Mouse (Mus musculus) small intestine, adult 2 months (tissue): ENCODE measurements around the gene Brf1.

Experiments
- CTCF ChIP-seq: fragments of 200-500 bp; IDR thresholded peaks from 2 replicates; pipeline ENCODE4 v1.5.1; 2012; ENCODE audit warnings: low read depth, mild to moderate bottlenecking, control low read depth, inconsistent platforms, low read length, moderate library complexity, mixed read lengths; ENCODE audit not compliant: insufficient replicate concordance, insufficient read length; ENCODE audit errors: extremely low read depth
- POLR2A ChIP-seq: fragments of 200-500 bp; IDR thresholded peaks from 2 replicates; pipeline ENCODE4 v1.6.1; 2012; ENCODE audit warnings: low read depth, mild to moderate bottlenecking, control low read depth, inconsistent platforms, low read length, moderate library complexity

GRCm38 (mm10) chr12:113014561-113015556 lies 14.4 kb upstream of the Brf1 start:
- TF ChIP-seq CTCF (no peak), POLR2A (no peak; the same call in 1 of the 2 replicates)
